Mouse (Mus musculus) common myeloid progenitor, adult 5-6 weeks (primary cell): ENCODE results near the gene Krtap5-5. TPM values are rescaled to one million over a fixed set of nuclear protein-coding genes. Genes with fewer than 3 reads are reported as not detected.

Source experiments
- total RNA-seq: library from RNA; stranded (forward); fragments of 200-1000, 187-1606 nt; gene quantifications from 2 replicates; pipeline ENCODE4 v1.2.3, GENCODE M21; 2017

Krtap5-5 gene
- total RNA-seq, 1 experiment from 2014 or later, result not detected

Other genes starting within 250 kb of the Krtap5-5 start
- 41.2 and 45.7 TPM in 2 replicates for gene Mob2, start 168.9 kb downstream of the Krtap5-5 start, total RNA-seq
- gene Dusp8, start 134.1 kb downstream of the Krtap5-5 start, total RNA-seq, result under 0.01 TPM in 1 of 2 replicates, not detected in the other
- gene Gm45618, start 109.2 kb downstream of the Krtap5-5 start, total RNA-seq, result not detected in 2 replicates
- not detected in 2 replicates for gene Gm39115, start 93.9 kb downstream of the Krtap5-5 start, total RNA-seq
- not detected in 2 replicates for gene Gm45337, start 85.4 kb downstream of the Krtap5-5 start, total RNA-seq
- gene Gm29735, start 72.9 kb downstream of the Krtap5-5 start, total RNA-seq, result not detected in 2 replicates
- gene Gm4553, start 64.2 kb downstream of the Krtap5-5 start, total RNA-seq, result not detected in 2 replicates
- not detected in 2 replicates for gene Krtap5-2, start 54.0 kb downstream of the Krtap5-5 start, total RNA-seq
- gene Gm10153, start 39.6 kb downstream of the Krtap5-5 start, total RNA-seq, result not detected in 2 replicates
- not detected in 2 replicates for gene Krtap5-3, start 28.6 kb downstream of the Krtap5-5 start, total RNA-seq
- not detected in 2 replicates for gene Gm7579, start 18.1 kb downstream of the Krtap5-5 start, total RNA-seq
- not detected in 2 replicates for gene Gm40460, start 11.1 kb upstream of the Krtap5-5 start, total RNA-seq
- gene Gm2431, start 28.4 kb upstream of the Krtap5-5 start, total RNA-seq, result not detected in 2 replicates
- gene Gm4559, start 44.4 kb upstream of the Krtap5-5 start, total RNA-seq, result not detected in 2 replicates
- gene Krtap5-1, start 67.1 kb upstream of the Krtap5-5 start, total RNA-seq, result not detected in 2 replicates
- gene Krtap5-4, start 73.6 kb upstream of the Krtap5-5 start, total RNA-seq, result not detected in 2 replicates
- gene Ifitm10, start 143.8 kb upstream of the Krtap5-5 start, total RNA-seq, result not detected in 2 replicates
- gene Gm49369, start 152.7 kb upstream of the Krtap5-5 start, total RNA-seq, result 12.4 and 58.4 TPM in 2 replicates
- 114 and 134 TPM in 2 replicates for gene Ctsd, start 158.1 kb upstream of the Krtap5-5 start, total RNA-seq
- gene Syt8, start 204.9 kb upstream of the Krtap5-5 start, total RNA-seq, result not detected in 2 replicates
- 1.8 and 3.7 TPM in 2 replicates for gene Tnni2, start 211.8 kb upstream of the Krtap5-5 start, total RNA-seq
- gene Lsp1, start 230.8 kb upstream of the Krtap5-5 start, total RNA-seq, result 96.5 and 108 TPM in 2 replicates